Mouse (Mus musculus) B cell, adult (primary cell): Measurements from ENCODE around the gene Rasal1. TPM values are rescaled to one million over a fixed set of nuclear protein-coding genes. Genes with fewer than 3 reads are reported as not detected.

Source experiments
- total RNA-seq: library from RNA; stranded (reverse); gene quantifications from 4 replicates; pipeline ENCODE4 v1.2.4, GENCODE M21; 2023; ENCODE audit not compliant: inconsistent age

Rasal1 gene
- total RNA-seq, result 39.5 to 56.3 TPM (median 51.7 TPM) in 4 replicates

GRCm38 (mm10) chr5:120648569-120649373 is at the start of gene Rasal1:
Gene Rasal1 (plus strand): TSS chr5:120648812.

GRCm38 (mm10) chr5:120612442-120612821 is 36.2 kb upstream of the Rasal1 start, which contains the start of the genes Rita1 and Ddx54:
Gene Rita1 (minus strand): TSS chr5:120612589.
Gene Ddx54 (plus strand): TSS chr5:120612739.

GRCm38 (mm10) chr5:120634131-120634530 is 14.5 kb upstream of the Rasal1 start, which contains the start of gene Cfap73:
Gene Cfap73 (minus strand): TSS chr5:120634235.

GRCm38 (mm10) chr5:120711827-120712226 is 63.2 kb downstream of the Rasal1 start, which contains the start of gene Dtx1:
Gene Dtx1 (minus strand): TSS chr5:120711927.

Other genes with a start within 250 kb of the Rasal1 start
- gene Lhx5, start 217.1 kb upstream of the Rasal1 start, total RNA-seq, result not detected in 4 replicates
- not detected in 4 replicates for gene Sdsl, start 176.0 kb upstream of the Rasal1 start, total RNA-seq
- gene Sds, start 172.3 kb upstream of the Rasal1 start, total RNA-seq, result not detected in 4 replicates
- 32.0 to 33.9 TPM (median 33.2 TPM) in 4 replicates for gene Plbd2, start 145.2 kb upstream of the Rasal1 start, total RNA-seq
- 8.3 to 14.3 TPM (median 12.4 TPM) in 4 replicates for gene Slc8b1, start 137.6 kb upstream of the Rasal1 start, total RNA-seq
- 40.8 to 46.2 TPM (median 43.3 TPM) in 4 replicates for gene Tpcn1, start 60.1 kb upstream of the Rasal1 start, total RNA-seq
- 0.54 TPM in 1 of 4 replicates, not detected in the others for gene Iqcd, start 59.8 kb upstream of the Rasal1 start, total RNA-seq
- gene Rita1, start 36.2 kb upstream of the Rasal1 start, total RNA-seq, result 3.3 to 4.4 TPM (median 4.0 TPM) in 4 replicates
- 169 to 181 TPM (median 174 TPM) in 4 replicates for gene Ddx54, start 36.1 kb upstream of the Rasal1 start, total RNA-seq
- not detected in 4 replicates for gene Cfap73, start 14.6 kb upstream of the Rasal1 start, total RNA-seq
- 226 to 261 TPM (median 233 TPM) in 4 replicates for gene Dtx1, start 63.1 kb downstream of the Rasal1 start, total RNA-seq
- 4.4 to 13.2 TPM (median 6.7 TPM) in 4 replicates for gene Oas2, start 101.0 kb downstream of the Rasal1 start, total RNA-seq
- 2.2 to 5.3 TPM (median 3.0 TPM) in 4 replicates for gene Oas3, start 128.8 kb downstream of the Rasal1 start, total RNA-seq
- 0.39 to 0.71 TPM (median 0.48 TPM) in 4 replicates for gene Oas1e, start 146.7 kb downstream of the Rasal1 start, total RNA-seq
- 10.8 to 15.9 TPM (median 12.5 TPM) in 4 replicates for gene Oas1c, start 163.7 kb downstream of the Rasal1 start, total RNA-seq
- gene Oas1f, start 198.6 kb downstream of the Rasal1 start, total RNA-seq, result not detected in 4 replicates
- gene Oas1h, start 212.6 kb downstream of the Rasal1 start, total RNA-seq, result not detected in 4 replicates
- gene Oas1g, start 238.8 kb downstream of the Rasal1 start, total RNA-seq, result not detected in 4 replicates